Mouse (Mus musculus): ENCODE data around the gene Tex12. TPM values are rescaled to one million over a fixed set of nuclear protein-coding genes. Genes with fewer than 3 reads are reported as not detected.

The Tex12 gene
- polyA plus RNA-seq, 1 experiment from 2014 or later = not detected

GRCm38 (mm10) chr9:50567372-50567771, 6.2 kb upstream of the Tex12 start:
- no peak for ATAC-seq (ENCODE audit: low read depth)
- H3K36me3 ChIP-seq (ENCODE audit: control insufficient read depth, insufficient read depth, low read length) = no peaks in the 10 kb centered on the region
- H3K9ac ChIP-seq (ENCODE audit: low read depth, low read length) = no peak overlapping the region
- H3K4me2 ChIP-seq (ENCODE audit: low read depth, low read length) = no peak overlapping the region
- no peak overlapping the region for H3K4me3 ChIP-seq (ENCODE audit: low read depth, low read length)
- no peak overlapping the region for H3K27ac ChIP-seq (replicated peaks; ENCODE audit: low read depth, low read length)
- no peak for DNase-seq (ENCODE audit: low spot score)
- WGBS = 75% methylated on average over 4 of the region's 4 CpGs
- H3K9me3 ChIP-seq (ENCODE audit: control insufficient read depth, low read length) = no peaks in the 10 kb centered on the region
- H3K4me1 ChIP-seq (ENCODE audit: control insufficient read depth, insufficient read depth, low read length) = no peaks in the 10 kb centered on the region
- H3K27me3 ChIP-seq (replicated peaks; ENCODE audit: control insufficient read depth, insufficient read depth, low read length) = no peaks in the 10 kb centered on the region

DNA sequence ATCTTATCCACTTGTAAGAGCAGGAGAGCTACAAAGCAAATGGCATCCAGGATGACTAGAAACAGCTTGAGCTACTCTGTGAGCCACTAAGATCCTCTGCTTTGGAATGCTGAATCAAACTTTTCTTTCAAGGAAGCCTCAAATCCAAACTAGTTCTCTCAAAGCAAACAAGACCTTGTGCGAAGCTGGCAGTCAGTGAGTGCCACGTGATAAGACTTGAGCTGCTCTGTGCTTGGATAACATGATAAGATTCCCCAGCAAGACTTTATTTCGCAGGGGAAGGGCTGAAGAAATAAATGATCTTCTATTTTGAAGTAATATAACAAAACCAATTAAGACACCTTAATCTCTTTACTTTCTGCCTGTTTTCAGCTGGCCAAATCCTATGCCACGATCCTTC, 4.8 kb upstream of the Tex12 start:
- no peak for ATAC-seq (ENCODE audit: low read depth)
- DNase-seq (ENCODE audit: low spot score) = no peak
- Histone ChIP-seq H3K4me1 (ENCODE audit: control insufficient read depth, insufficient read depth, low read length) (no peaks in the 10 kb centered on the region), H3K27ac (replicated peaks; ENCODE audit: low read depth, low read length) (no peak overlapping the region), H3K36me3 (ENCODE audit: control insufficient read depth, insufficient read depth, low read length) (no peaks in the 10 kb centered on the region), H3K9me3 (ENCODE audit: control insufficient read depth, low read length) (no peaks in the 10 kb centered on the region), H3K4me3 (ENCODE audit: low read depth, low read length) (no peak overlapping the region), H3K27me3 (replicated peaks; ENCODE audit: control insufficient read depth, insufficient read depth, low read length) (no peaks in the 10 kb centered on the region), H3K9ac (ENCODE audit: low read depth, low read length) (no peak overlapping the region), H3K4me2 (ENCODE audit: low read depth, low read length) (no peak overlapping the region)
- 76% methylated on average over 4 of the region's 4 CpGs for WGBS

GRCm38 (mm10) chr9:50565173-50565572, 4.0 kb upstream of the Tex12 start:
- no peak overlapping the region for H3K4me2 ChIP-seq (ENCODE audit: low read depth, low read length)
- WGBS = 74% methylated on average over 7 of the region's 7 CpGs
- H3K9me3 ChIP-seq (ENCODE audit: control insufficient read depth, low read length) = no peaks in the 10 kb centered on the region
- no peak overlapping the region for H3K27ac ChIP-seq (replicated peaks; ENCODE audit: low read depth, low read length)
- DNase-seq (ENCODE audit: low spot score) = peak; percentile 10
- ATAC-seq (ENCODE audit: low read depth) = no peak
- H3K27me3 ChIP-seq (replicated peaks; ENCODE audit: control insufficient read depth, insufficient read depth, low read length) = no peaks in the 10 kb centered on the region
- H3K4me3 ChIP-seq (ENCODE audit: low read depth, low read length) = no peak overlapping the region
- no peaks in the 10 kb centered on the region for H3K4me1 ChIP-seq (ENCODE audit: control insufficient read depth, insufficient read depth, low read length)
- no peaks in the 10 kb centered on the region for H3K36me3 ChIP-seq (ENCODE audit: control insufficient read depth, insufficient read depth, low read length)
- no peak overlapping the region for H3K9ac ChIP-seq (ENCODE audit: low read depth, low read length)

GRCm38 (mm10) chr9:50561918-50562360, 814 bp upstream of the Tex12 start:
- DNase-seq (ENCODE audit: low spot score) = no peak
- 83% methylated on average over 2 of the region's 2 CpGs for WGBS
- no peaks in the 10 kb centered on the region for H3K4me1 ChIP-seq (ENCODE audit: control insufficient read depth, insufficient read depth, low read length)
- no peak overlapping the region for H3K9ac ChIP-seq (ENCODE audit: low read depth, low read length)
- no peak overlapping the region for H3K27ac ChIP-seq (replicated peaks; ENCODE audit: low read depth, low read length)
- no peak overlapping the region for H3K4me3 ChIP-seq (ENCODE audit: low read depth, low read length)
- H3K9me3 ChIP-seq (ENCODE audit: control insufficient read depth, low read length) = no peaks in the 10 kb centered on the region
- H3K36me3 ChIP-seq (ENCODE audit: control insufficient read depth, insufficient read depth, low read length) = no peaks in the 10 kb centered on the region
- H3K27me3 ChIP-seq (replicated peaks; ENCODE audit: control insufficient read depth, insufficient read depth, low read length) = no peaks in the 10 kb centered on the region
- no peak for ATAC-seq (ENCODE audit: low read depth)
- no peak overlapping the region for H3K4me2 ChIP-seq (ENCODE audit: low read depth, low read length)

DNA sequence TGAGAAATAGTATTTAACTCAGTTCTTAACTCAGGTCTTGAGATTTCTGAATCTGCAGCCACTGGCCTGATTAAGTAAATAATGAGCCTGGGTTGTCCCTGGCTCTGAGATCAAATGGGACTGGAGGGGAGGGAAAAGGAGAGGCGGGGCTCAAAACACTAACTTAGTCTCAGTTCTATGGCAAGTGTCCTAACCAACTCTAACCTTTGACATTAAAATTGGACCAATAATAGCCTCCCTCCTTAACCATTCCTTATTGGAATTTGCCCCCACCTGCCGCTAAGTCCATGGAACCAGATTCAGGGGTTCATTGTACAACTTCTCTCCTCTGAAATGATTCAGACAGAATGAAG, 6.1 kb downstream of the Tex12 start, which contains the start of gene Bco2:
Gene Bco2, minus strand, starts transcription at position 88 of the 353 bp plus-strand sequence.
- 9% methylated on average over 2 of the region's 2 CpGs for WGBS
- Histone ChIP-seq H3K27me3 (replicated peaks; ENCODE audit: control insufficient read depth, insufficient read depth, low read length) (no peaks in the 10 kb centered on the region), H3K36me3 (ENCODE audit: control insufficient read depth, insufficient read depth, low read length) (no peaks in the 10 kb centered on the region), H3K9ac (ENCODE audit: low read depth, low read length) (peak within 1 kb of the TSS; percentile 34; the same call in 1 of the 2 replicates), H3K9me3 (ENCODE audit: control insufficient read depth, low read length) (no peaks in the 10 kb centered on the region), H3K4me2 (ENCODE audit: low read depth, low read length) (peak within 1 kb of the TSS; percentile 39), H3K4me1 (ENCODE audit: control insufficient read depth, insufficient read depth, low read length) (no peaks in the 10 kb centered on the region), H3K27ac (replicated peaks; ENCODE audit: low read depth, low read length) (peak within 1 kb of the TSS; percentile 8; the same call in 1 of the 2 replicates), H3K4me3 (ENCODE audit: low read depth, low read length) (peak within 1 kb of the TSS; percentile 19; the same call in 1 of the 2 replicates)
- 0 out of 2 replicates have a peak, but pooled peaks have one; percentile 9 for ATAC-seq (ENCODE audit: low read depth)
- no peak for DNase-seq (ENCODE audit: low spot score)

GRCm38 (mm10) chr9:50554241-50555093, 6.7 kb downstream of the Tex12 start, which contains the start of gene Il18:
TSS of gene Il18 (plus strand) at chr9:50554827.
- ATAC-seq (ENCODE audit: low read depth) (peak; percentile 90), DNase-seq (ENCODE audit: low spot score) (peak; percentile 80)
- H3K9ac ChIP-seq (ENCODE audit: low read depth, low read length) = peak within 1 kb of the TSS; percentile 34; the same call in 1 of the 2 replicates
- H3K27ac ChIP-seq (replicated peaks; ENCODE audit: low read depth, low read length) = peak within 1 kb of the TSS; percentile 8; the same call in 1 of the 2 replicates
- no peaks in the 10 kb centered on the region for H3K9me3 ChIP-seq (ENCODE audit: control insufficient read depth, low read length)
- peak within 1 kb of the TSS; percentile 39 for H3K4me2 ChIP-seq (ENCODE audit: low read depth, low read length)
- no peaks in the 10 kb centered on the region for H3K27me3 ChIP-seq (replicated peaks; ENCODE audit: control insufficient read depth, insufficient read depth, low read length)
- no peaks in the 10 kb centered on the region for H3K4me1 ChIP-seq (ENCODE audit: control insufficient read depth, insufficient read depth, low read length)
- H3K4me3 ChIP-seq (ENCODE audit: low read depth, low read length) = peak within 1 kb of the TSS; percentile 19; the same call in 1 of the 2 replicates
- H3K36me3 ChIP-seq (ENCODE audit: control insufficient read depth, insufficient read depth, low read length) = no peaks in the 10 kb centered on the region
- 25% methylated on average over 12 of the region's 12 CpGs for WGBS

DNA sequence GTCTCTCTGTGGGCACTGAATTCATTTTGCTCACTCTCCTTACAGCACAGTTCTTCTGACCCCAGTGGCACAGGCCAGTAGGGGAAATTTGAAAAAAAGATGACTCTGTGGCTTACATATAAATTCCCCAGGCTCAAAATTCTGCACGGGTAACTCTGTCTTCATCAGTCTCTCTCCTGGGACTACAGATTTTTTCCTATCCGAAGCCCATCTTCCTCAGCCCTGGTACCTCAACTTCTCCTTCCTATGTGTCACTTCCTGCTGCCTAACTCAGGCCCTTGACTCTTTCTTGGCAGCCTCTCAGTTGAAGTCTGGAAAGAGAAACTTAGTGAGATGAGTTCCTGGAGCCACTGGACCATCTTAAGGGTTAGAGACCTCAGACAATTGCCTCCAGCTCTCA, 7.6 kb downstream of the Tex12 start:
- Histone ChIP-seq H3K9ac (ENCODE audit: low read depth, low read length) (no peak overlapping the region), H3K9me3 (ENCODE audit: control insufficient read depth, low read length) (no peaks in the 10 kb centered on the region), H3K36me3 (ENCODE audit: control insufficient read depth, insufficient read depth, low read length) (no peaks in the 10 kb centered on the region), H3K4me2 (ENCODE audit: low read depth, low read length) (no peak overlapping the region), H3K27ac (replicated peaks; ENCODE audit: low read depth, low read length) (no peak overlapping the region), H3K4me3 (ENCODE audit: low read depth, low read length) (no peak overlapping the region), H3K27me3 (replicated peaks; ENCODE audit: control insufficient read depth, insufficient read depth, low read length) (no peaks in the 10 kb centered on the region), H3K4me1 (ENCODE audit: control insufficient read depth, insufficient read depth, low read length) (no peaks in the 10 kb centered on the region)
- DNase-seq (ENCODE audit: low spot score) (no peak), ATAC-seq (ENCODE audit: low read depth) (no peak)
- WGBS = 73% methylated on average over 2 of the region's 2 CpGs

- DNase-seq (ENCODE audit: low spot score) = no peak
- WGBS = 64% methylated on average over 5 of the region's 5 CpGs
- no peaks in the 10 kb centered on the region for H3K27me3 ChIP-seq (replicated peaks; ENCODE audit: control insufficient read depth, insufficient read depth, low read length)
- H3K27ac ChIP-seq (replicated peaks; ENCODE audit: low read depth, low read length) = no peak overlapping the region
- H3K4me3 ChIP-seq (ENCODE audit: low read depth, low read length) = no peak overlapping the region
- ATAC-seq (ENCODE audit: low read depth) = no peak
- H3K36me3 ChIP-seq (ENCODE audit: control insufficient read depth, insufficient read depth, low read length) = no peaks in the 10 kb centered on the region
- H3K4me2 ChIP-seq (ENCODE audit: low read depth, low read length) = no peak overlapping the region
- no peaks in the 10 kb centered on the region for H3K9me3 ChIP-seq (ENCODE audit: control insufficient read depth, low read length)
- no peaks in the 10 kb centered on the region for H3K4me1 ChIP-seq (ENCODE audit: control insufficient read depth, insufficient read depth, low read length)
- H3K9ac ChIP-seq (ENCODE audit: low read depth, low read length) = no peak overlapping the region
Measured at GRCm38 (mm10) chr9:50552206-50552605, 8.9 kb downstream of the Tex12 start.

Measured in embryonic facial prominence, embryonic 14.5 days (tissue).